Mouse (Mus musculus) liver, embryonic 14.5 days (tissue): ENCODE data around the gene Creg1.

Experiments
- CTCF ChIP-seq: IDR thresholded peaks from 2 replicates; pipeline ENCODE4 v1.5.1; 2016; ENCODE audit warnings: antibody characterized with exemption, low read depth, control low read depth
- EP300 ChIP-seq: IDR thresholded peaks from 2 replicates; pipeline ENCODE4 v1.6.1; 2016; ENCODE audit warnings: antibody characterized with exemption, low read depth

DNA sequence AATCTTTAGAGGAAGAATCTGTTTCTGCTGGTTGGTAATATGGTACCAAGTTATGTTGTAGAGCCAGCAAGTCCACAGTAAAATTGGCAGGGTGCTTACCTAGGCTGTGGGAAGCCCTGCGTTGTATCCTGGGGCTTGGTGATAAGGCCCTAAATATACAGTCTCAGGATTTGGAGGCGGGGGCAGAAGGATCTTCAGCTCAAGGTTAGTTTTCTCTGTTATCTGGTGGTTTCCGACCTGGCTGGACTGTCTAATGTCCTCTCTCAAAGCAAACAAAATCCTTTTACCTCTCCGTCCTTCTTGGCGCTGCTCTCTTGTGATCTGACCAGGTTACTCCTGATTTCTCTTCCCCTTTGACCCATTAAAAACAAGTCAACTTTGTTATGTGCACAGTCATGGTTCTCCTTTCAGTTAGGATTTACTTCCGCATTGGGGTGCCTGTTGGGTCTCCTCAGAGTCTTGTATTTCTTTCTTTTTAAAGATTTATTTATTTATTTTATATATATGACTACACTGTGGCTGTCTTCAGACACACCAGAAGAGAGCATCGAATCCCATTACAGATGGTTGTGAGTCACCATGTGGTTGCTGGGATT is 2.8 kb downstream of the Creg1 start:
- TF ChIP-seq CTCF: no peak
- peak; percentile 68 for TF ChIP-seq EP300
